Mouse (Mus musculus): ENCODE results near the gene Krt18. TPM values are rescaled to one million over a fixed set of nuclear protein-coding genes. Genes with fewer than 3 reads are reported as not detected.

Gene Krt18
- 1 to 10 TPM; 1.0 to 2.4 TPM for polyA plus RNA-seq (2017; shearing (Covaris generic))

DNA sequence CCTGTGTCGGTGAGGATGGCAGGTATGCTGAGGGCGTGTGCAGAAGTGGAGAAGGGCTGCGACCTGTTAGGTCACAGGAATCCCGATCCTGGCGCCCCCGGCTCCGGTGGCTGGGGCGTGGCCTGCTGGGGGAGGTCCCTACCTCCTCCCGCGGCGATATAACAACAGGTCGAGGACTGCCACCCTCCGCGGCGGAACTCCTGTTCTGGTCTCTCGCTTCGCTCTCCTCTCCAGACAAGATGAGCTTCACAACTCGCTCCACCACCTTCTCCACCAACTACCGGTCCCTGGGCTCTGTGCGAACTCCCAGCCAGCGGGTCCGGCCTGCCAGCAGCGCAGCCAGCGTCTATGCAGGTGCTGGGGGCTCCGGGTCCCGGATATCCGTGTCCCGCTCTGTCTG lies at the start of gene Krt18:
Gene Krt18, plus strand, starts transcription at position 141 of the 400 bp plus-strand sequence.

GRCm38 (mm10) chr15:102004189-102004588 lies 23.8 kb upstream of the Krt18 start, which contains the start of gene Krt8:
Gene Krt8 (minus strand): TSS chr15:102004482.

DNA sequence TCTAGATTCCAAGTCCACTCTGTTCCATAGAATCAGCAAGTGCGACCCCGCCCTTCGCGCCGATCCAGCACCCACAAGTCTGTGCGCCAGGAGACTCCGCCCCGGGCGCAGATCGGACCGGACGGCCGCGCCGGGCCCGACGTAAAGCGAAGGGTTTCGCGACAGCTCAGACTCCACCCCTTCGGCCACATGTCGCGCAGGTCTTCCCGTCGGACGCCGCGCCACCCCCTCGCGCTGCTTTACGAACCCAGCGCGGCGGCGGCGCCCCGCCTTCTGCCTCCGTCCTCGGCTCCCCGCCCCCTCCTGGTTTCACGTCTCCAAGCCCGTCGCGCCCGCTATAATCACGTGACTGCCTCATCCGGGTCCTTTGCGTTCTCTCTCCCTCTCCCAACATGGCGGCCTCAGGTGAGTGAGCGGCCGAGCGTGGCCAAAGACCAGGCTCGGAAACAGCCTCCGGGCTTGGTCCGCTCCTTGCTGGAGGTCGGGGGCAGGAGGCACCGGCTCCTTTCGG lies 45.6 kb downstream of the Krt18 start, which contains the start of gene Eif4b:
Gene Eif4b, plus strand, starts transcription at position 215 of the 511 bp plus-strand sequence.

Other genes starting within 250 kb of the Krt18 start
- under 1 TPM in 1 of 2 experiments, not detected in 1; 0.23 TPM for gene Krt72, start 241.7 kb upstream of the Krt18 start, polyA plus RNA-seq (2017; shearing (Covaris generic))
- under 1 TPM in 1 of 2 experiments, not detected in 1; 0.07 TPM for gene Krt73, start 225.8 kb upstream of the Krt18 start, polyA plus RNA-seq (2017; shearing (Covaris generic))
- not detected for gene Krt2, start 210.0 kb upstream of the Krt18 start, polyA plus RNA-seq (2017; shearing (Covaris generic))
- gene Krt1, start 177.4 kb upstream of the Krt18 start, polyA plus RNA-seq (2017; shearing (Covaris generic)) = under 1 TPM in 1 of 2 experiments, not detected in 1; 0.17 TPM
- gene Krt77, start 158.5 kb upstream of the Krt18 start, polyA plus RNA-seq (2017; shearing (Covaris generic)) = not detected
- under 1 TPM in 1 of 2 experiments, not detected in 1; 0.10 TPM for gene Krt76, start 135.3 kb upstream of the Krt18 start, polyA plus RNA-seq (2017; shearing (Covaris generic))
- under 1 TPM in 1 of 2 experiments, not detected in 1; 0.27 TPM for gene Krt4, start 103.4 kb upstream of the Krt18 start, polyA plus RNA-seq (2017; shearing (Covaris generic))
- not detected for gene Krt79, start 87.9 kb upstream of the Krt18 start, polyA plus RNA-seq (2017; shearing (Covaris generic))
- not detected for gene Krt78, start 73.9 kb upstream of the Krt18 start, polyA plus RNA-seq (2017; shearing (Covaris generic))
- under 1 TPM in 1 of 2 experiments, not detected in 1; 0.10 TPM for gene Krt8, start 23.7 kb upstream of the Krt18 start, polyA plus RNA-seq (2017; shearing (Covaris generic))
- 10 to 100 TPM; 81.7 to 85.7 TPM for gene Eif4b, start 45.6 kb downstream of the Krt18 start, polyA plus RNA-seq (2017; shearing (Covaris generic))
- under 1 TPM; 0.23 to 0.81 TPM for gene Tns2, start 72.2 kb downstream of the Krt18 start, polyA plus RNA-seq (2017; shearing (Covaris generic))
- gene Spryd3, start 108.1 kb downstream of the Krt18 start, polyA plus RNA-seq (2017; shearing (Covaris generic)) = 10 to 100 TPM; 55.1 to 60.3 TPM
- gene Igfbp6, start 116.2 kb downstream of the Krt18 start, polyA plus RNA-seq (2017; shearing (Covaris generic)) = under 1 TPM in 1 of 2 experiments, not detected in 1; 0.33 TPM
- 1 to 10 TPM in 1 of 2 experiments, under 1 TPM in 1; 0.87 to 4.3 TPM for gene Soat2, start 122.3 kb downstream of the Krt18 start, polyA plus RNA-seq (2017; shearing (Covaris generic))
- 100 to 1,000 TPM in 1 of 2 experiments, 10 to 100 TPM in 1; 82.9 to 100 TPM for gene Zfp740, start 175.1 kb downstream of the Krt18 start, polyA plus RNA-seq (2017; shearing (Covaris generic))
- 10 to 100 TPM; 11.0 to 21.9 TPM for gene Csad, start 176.5 kb downstream of the Krt18 start, polyA plus RNA-seq (2017; shearing (Covaris generic))
- 1,000 to 10,000 TPM in 1 of 2 experiments, 100 to 1,000 TPM in 1; 949 to 1,884 TPM for gene Itgb7, start 203.8 kb downstream of the Krt18 start, polyA plus RNA-seq (2017; shearing (Covaris generic))
- gene Rarg, start 229.3 kb downstream of the Krt18 start, polyA plus RNA-seq (2017; shearing (Covaris generic)) = 10 to 100 TPM; 28.5 to 42.8 TPM
- gene Gm9918, start 242.4 kb downstream of the Krt18 start, polyA plus RNA-seq (2017; shearing (Covaris generic)) = not detected